Mouse (Mus musculus): ENCODE measurements around the gene Usp10.

The Usp10 gene

DNA sequence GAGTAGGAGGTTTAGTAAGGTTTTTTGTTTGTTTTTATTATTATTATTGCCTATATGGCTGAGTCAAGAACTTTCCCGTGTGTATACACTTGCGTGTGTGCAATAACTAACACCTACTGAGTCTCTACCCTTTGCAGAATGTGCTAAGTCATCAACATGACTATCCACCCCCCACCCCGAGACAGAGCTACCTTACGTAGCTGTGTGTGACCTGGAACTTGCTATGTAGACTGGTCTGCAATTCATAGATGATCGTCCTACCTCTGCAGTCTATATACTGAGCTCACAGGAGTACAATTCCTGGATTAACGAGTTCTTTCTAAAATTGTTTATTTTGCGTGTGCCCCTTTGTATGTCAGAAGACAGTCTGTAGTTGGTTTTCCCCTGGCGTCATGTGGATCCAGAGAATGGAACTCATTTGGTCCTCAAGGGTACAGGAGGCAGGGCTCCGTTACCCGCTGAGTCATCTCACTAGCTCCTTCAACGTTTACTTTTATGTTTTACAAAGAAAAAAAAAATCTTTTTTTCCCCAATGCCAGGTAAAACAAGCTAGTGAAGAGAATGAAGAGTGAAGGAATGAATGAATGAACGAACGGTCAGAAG lies at the start of gene Usp10:
Gene Usp10, plus strand, starts transcription at position 417 of the 603 bp plus-strand sequence.
- DNase-seq (ENCODE audit: low spot score) = no peak

DNA sequence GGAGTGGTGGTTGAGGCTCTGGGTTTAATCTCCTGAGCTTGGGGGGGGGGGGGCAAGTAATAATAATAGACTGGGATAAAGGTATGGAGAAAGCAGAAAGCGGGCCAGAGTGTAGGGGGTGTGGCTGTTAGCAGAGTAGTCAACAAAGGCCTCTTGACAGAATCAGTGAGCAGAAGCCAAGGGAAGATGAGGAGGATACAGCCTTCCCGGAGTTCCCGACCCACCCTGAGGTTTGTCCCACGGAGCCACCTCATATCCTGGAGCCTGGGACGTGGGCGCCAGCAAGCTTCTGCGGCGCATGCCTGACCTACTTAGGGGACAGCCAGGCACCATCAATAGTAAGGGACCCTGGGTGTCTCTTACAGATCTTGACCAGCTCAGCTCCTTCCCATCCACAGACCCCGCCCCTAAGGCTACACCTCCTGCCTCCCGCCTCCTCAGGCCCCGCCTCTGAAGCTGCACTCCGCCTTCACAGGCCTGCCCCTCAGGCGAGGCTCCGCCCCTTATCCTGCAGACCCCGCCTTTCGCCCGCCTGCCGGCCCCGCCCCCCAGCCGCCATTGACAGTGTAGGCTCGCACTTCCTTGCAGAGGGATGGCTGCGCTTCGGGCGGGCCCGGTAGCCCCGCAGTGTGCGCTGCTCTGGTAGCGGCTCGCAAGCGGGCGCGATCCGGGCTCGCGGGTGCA lies 48.3 kb upstream of the Usp10 start, which contains the start of gene Klhl36:
Gene Klhl36, plus strand, starts transcription at position 561 of the 684 bp plus-strand sequence.
- DNase-seq (ENCODE audit: low spot score) = peak; percentile 98

DNA sequence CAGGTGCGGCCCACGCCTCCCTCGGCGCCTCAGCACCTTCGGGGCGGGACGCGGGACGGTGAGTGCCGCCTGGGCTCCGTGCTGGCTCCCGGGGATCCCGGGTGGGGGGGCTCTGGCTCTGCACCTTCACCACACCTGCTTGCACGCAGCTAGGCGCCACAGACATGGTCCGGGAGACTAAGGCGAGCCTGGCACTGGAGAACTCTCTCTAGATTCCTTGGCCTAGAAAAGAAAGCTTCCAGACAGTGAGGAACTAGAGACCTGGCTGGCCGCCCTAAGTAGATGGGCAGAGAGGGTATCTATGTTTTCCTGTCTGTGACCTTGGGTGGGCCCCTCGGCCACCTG lies 47.8 kb upstream of the Usp10 start:
- no peak for DNase-seq (ENCODE audit: low spot score)

DNA sequence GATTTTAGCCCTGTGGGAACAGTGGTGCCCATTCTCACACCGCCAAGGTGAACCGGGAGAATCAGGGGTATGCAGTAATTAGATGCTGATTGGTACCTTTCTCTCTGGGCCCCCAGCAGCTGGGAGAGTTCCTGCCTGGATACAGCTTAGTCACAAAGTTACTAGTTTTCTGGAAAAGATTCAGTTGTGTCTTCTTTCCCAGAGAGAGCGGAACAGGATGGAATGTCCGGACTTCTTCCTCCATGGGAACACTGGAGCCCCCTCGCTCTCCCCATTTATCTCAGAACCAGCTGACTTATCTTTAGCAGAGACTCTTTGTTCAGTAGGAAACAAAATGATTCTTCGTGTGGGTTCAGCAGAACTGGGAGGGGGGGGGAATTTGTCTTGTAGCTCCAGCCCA lies 47.4 kb upstream of the Usp10 start:
- DNase-seq (ENCODE audit: low spot score) = no peak

DNA sequence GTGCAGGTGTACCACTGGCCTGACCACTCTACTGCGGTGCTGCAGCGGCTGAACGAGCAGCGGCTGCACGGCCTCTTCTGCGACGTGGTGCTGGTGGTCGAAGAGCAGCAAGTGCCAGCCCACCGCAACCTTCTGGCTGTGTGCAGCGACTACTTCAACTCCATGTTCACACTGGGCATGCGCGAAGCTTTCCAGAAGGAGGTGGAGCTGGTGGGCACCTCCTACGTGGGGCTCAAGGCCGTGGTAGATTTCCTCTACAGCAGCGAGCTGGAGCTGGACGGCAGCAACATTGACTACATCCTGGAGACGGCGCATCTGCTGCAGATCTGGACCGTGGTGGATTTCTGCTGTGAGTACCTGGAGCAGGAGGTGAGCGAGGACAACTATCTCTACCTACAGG lies 40.5 kb upstream of the Usp10 start:
- DNase-seq (ENCODE audit: low spot score) = no peak

DNA sequence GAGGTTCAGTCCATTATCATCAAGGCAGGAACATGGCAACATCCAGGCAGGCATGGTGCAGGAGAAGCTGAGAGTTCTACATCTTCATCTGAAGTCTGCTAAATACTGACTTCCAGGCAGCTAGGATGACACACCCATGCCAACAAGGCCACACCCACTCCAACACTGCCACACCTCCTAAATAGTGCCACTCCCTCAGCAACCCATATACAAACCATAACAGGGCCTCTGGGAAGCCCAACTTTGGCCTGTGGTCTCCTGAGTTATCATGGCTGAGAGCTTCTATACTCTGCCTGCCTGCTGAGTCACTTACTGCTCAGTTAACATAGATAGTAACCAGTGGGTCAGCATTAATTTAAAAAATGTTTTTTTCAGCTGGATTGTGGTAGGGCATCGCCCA lies 37.0 kb upstream of the Usp10 start:
- DNase-seq (ENCODE audit: low spot score) = no peak

DNA sequence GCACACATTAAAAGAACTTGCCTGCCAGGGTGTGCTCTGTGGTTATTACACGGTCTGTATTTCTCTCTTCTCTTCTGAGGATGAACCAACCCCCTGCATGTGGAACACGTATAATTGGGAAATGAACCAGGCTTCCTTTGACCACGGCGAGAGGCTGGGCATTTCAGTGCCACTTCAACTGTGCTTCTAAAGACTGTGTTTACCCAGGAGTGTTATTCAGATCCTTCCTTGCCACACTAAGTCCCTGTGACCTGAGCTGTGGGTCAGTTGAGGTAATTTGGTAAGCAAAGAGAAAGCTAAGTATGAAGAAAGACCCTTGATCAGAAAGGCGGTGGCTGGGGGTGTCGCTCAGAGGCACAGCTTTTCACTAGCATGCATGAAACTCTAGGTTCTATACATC lies 28.9 kb upstream of the Usp10 start:
- DNase-seq (ENCODE audit: low spot score) = no peak

DNA sequence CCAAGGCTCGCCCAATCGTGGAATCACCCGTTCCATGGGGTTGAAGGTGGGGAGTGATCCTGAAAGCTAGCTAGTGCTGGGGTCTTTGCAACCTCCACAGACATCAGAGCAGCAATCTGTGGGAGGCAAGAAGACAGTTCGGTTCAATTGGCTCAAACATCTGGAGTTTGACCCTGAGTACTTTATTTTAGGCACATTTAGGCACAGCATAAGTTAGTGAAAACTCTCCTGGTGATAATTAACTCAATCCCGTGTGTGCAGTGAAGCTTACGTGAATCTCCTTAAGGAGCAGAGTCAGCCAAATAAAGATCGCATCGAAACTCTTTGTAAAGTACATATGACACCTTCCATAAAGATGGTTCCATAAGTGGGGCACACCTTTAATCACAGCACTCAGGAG lies 28.2 kb upstream of the Usp10 start:
- no peak for DNase-seq (ENCODE audit: low spot score)

DNA sequence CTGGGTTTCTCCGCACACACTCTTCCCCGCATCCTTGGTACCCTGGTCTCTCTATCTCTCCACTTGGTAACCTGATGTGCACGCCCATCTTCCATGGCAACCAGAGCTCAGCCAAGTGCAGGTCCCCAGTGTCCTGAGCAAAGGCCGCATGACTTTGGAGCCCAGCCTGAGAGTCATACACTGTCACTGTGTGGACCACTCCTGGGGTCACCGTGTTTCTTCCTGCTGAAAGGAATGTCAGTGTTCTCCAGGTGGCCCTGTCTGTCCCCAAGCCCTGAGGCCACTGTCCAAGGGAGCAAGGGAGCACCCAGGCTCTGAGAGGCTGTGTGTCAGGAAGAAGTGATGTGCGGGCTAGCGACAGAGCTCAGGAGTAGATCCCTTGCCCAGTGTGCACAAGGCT lies 26.9 kb upstream of the Usp10 start:
- no peak for DNase-seq (ENCODE audit: low spot score)

DNA sequence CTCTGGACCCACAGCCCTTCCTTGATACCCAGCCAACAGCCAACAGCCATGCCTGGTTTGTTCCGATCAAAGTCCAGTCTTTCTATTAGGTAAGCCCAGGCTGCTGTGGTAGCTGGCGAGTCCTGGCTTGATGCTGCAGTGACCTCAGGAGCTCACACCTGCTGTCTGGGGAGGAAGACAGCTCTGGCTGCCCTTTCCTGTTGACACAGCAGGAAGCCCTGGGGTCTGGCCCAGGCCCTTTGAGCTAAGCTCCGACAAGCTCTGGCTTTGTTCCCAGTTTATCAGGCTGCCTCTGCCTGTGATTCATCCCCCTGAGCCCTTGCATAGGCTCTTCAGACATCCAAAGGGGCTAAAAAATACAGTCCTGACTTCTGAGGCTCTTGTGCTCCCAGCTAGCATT lies 24.5 kb upstream of the Usp10 start:
- peak; percentile 70 for DNase-seq (ENCODE audit: low spot score)

DNA sequence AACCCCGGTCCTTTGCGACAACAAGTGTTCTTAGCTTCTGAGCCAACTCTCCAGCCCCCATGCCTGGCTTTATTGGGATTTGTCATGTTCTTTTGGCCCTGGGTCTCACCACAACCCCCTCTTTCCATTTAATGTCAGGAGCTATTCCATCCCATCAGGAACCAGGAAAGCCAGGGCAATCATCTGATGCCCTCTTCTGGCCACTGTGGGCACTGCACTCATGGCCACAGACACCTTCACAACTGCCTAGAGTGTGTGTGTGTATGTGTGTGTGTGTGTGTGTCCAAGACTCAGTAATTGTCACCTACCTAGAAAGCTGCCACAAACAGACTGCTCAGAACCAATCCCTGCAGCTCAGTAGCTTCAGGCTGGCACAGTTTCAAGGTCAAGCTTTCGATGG lies 23.0 kb upstream of the Usp10 start:
- DNase-seq (ENCODE audit: low spot score) = peak; percentile 33

DNA sequence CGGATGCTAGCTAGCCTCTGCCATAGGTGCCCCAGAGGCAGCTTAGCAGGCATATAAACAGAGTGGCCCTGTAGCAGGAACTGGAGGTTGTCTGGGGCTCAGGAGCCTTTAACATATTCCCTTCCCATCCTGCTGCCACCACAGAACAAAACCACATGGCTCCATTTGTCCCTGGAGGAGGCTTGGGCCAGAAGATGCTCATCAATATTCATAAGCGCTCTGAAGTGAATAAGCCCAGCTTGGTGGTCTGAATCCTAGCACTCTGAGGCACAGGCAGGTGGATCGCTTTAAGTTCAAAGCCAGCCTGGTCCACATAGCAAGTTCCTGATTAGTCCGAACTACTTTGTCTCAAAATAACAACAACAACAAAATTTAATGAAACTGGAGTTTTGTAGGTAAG lies 22.1 kb upstream of the Usp10 start:
- DNase-seq (ENCODE audit: low spot score) = no peak

DNA sequence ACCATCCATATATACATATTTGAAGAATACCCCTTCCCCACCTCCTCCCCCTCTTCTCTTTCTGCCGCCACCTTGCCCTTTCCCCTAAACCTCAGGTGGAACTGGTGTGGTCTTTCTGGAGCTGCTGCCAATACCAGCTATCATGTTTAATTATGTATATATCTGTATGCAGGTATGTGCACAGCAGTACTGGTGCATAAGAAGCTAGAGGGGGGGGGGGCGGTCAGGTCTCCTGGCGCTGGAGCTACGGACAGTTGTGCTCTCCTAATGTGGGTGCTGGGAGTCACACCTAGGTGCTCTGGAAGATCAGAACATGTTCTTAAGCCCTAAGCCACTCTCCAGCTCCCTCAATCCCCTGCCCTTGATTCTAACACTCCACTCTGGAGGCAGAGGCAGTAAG lies 13.1 kb upstream of the Usp10 start:
- DNase-seq (ENCODE audit: low spot score) = no peak

DNA sequence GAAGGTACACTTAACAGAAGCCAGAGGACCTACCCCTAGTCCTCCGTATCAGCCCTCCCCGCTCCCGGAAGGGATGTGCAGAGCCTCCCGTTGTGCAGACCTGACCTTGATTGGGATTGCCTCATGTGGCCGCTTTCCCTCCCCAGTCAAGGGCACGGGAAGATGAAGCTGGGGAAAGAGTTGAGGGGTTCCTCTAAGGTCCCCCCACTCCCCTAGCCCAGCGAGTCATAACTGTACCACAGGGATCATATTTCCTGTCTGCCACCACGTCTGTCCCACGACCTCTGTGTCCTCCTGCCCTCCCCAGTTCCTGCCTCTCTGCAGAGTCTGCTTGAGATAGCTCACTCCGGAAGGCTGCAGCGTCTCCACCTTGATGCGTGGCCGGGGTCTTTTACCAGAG lies 12.2 kb upstream of the Usp10 start:
- DNase-seq (ENCODE audit: low spot score) = no peak

DNA sequence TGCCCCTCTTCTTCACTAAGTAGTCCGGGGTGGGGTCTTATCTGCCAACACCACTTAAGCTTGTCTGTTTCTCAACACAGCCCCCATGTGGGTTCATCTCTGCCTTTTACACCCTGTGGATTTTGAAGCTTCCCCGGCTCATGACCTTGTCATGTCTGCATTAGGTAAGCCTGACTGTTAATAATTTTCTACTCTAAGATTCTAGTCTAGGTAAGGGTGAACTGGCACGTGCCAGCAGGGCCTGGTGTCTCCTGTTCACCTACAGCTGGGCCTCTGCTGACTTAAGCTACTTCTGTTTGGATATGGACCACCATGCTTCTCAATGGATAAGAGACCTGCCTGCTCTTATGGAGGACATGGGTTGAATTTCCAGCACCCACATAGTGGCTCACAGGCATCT lies 8.8 kb upstream of the Usp10 start:
- no peak for DNase-seq (ENCODE audit: low spot score)

DNA sequence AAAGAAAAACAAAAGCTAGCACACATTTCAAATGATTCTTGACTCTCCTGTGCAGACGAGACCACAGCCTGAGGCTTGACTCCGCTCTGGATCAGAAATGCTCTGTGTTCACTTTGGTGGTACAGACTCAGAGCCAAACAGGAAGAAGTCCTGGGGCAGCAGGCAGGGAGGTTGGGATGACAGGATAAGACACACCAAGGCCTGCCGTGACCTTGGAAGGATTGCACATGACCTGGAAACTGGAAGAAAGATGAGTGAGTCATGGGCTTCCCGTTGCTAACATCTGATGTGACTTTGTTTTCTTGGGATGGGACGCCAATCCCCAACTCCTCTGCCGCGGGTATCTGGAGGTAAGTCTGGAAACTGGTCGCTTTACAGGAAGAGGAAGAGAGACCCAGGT lies 8.2 kb upstream of the Usp10 start:
- DNase-seq (ENCODE audit: low spot score) = no peak

DNA sequence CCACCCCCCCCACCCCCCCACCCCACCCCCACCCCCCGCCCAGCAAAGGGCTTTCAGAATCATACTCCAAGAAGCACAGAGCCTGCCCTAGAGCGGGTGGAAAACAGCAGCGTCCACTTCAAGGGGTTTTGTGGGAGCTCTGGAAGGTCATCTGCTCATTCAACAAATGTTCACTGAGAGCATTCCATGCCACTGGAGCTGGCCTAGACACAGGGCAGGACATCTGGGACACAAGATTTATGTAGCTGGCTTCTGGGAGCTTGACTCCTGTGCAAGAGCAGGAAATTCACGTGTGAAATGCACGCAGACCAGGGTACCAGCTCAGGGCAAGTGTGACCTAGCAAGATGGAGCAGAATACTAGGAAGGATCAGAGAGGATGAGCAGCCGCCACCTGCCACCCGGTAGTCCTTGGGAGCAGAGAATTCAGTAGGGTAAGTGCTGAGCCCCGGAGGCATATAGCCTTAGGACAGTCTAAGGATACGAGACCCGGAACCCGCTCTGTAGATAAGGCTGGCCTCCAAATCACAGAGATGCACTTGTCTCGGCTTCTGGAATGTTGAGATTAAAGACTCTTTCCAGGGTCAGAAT lies 5.7 kb upstream of the Usp10 start:
- no peak for DNase-seq (ENCODE audit: low spot score)

DNA sequence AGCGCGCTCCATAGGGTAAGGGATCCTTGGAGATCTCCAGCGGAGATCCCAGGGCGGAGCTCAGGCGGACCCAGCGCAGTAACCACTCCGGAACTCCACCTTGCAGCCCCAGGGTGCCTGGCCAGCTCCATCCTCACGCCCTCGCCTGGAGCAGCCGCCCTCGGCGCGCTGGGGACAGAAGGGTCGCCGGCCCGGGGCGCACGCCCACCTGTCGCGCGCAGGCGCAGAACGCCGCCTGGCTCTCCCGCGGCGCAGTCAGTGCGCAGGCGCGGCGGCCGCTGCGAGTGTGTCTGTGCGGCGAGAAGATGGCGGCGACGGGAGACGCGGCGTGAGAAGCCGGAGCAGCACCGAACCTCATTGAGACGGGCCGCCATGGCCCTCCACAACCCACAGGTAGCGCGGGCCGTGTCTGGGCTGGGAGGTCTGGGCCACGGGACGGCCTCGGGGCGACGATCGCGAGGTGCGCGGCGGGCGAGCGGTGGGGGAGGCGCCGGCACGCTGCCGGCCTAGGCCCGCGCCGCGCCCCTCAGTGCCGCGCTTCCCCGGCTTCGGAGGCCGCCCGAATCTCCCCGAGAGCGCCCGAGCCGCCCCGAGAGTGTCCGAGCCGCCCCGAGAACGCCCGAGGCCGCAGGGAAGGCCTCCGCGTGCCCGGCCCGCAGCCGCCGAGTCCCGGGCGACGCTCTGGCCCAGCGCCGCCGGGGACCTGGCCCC lies 542 bp downstream of the Usp10 start, which contains the start of gene Gm20388:
Gene Gm20388, plus strand, starts transcription at position 295 of the 711 bp plus-strand sequence.
- DNase-seq (ENCODE audit: low spot score) = peak; percentile 92

DNA sequence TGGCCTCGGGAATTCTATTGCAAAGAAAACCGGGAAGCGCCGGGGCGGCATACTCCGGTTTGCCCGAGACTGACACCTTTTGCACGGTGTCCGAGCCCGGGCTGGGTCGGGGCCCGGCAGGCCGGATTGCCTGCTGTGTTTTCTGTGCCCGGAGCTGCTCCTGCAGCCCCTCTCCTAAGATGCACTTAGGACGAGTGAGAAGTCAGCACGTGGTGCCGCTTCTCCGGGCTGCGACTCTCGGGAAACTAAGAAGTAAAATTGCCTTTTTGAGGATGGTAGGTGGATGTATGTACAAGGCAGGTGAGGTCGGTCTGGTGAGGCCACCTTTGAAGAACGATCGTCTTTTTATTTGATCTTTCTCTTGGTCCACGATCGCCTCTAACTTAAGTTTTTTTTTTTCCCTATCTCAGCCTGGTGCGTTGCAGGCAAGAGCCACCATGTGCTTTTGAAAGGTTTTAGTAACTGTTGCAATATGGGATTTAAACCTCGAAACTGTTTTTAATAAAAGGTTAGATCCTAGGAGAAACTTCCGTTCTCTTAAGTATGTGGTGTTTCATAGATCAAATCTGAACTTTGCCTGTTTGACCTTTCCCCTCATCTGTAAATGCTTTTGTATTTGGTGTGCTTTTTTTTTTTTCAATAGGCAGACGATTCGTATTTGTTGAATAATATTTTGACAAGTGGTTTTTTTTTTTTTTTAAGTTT lies 1.2 kb downstream of the Usp10 start:
- no peak for DNase-seq (ENCODE audit: low spot score)

DNA sequence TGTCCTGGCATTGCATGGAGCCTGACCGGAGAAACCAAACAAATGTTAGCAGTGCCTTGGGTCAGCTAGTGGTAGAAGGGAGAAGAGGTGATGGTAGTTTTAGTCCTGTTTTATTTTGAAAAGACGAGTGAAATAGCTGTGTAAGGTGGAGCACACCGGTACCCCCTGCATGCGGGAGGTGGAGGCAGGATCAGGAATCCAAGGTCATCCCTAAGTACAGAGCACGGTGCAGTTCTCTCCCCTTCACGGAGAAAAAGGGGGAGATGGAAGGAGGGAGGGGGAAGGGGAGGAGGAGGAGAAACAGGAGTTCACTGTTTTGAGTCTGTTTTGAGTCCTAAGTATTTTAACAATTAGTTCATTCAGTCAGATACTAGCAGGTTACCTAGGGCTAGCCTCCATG lies 2.5 kb downstream of the Usp10 start:
- DNase-seq (ENCODE audit: low spot score) = no peak

DNA sequence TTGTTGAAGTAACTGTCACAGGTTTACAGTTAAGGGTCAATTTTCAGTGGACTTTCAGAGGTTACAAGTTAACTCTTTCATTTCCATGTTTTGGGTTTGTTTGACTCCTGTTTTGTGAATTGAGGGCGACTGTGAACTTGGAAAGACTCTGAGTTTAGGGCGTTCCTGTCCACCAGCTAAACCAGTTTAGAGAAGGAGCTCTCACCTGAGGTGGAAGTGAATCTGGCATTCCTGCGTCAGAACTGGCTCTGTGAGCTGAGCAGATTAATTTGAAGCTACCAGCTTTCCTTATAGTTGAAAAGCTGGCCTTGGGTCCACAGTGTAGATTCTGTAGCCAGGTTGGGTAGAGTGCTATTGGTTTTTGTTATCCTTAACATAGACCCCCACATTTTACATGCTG lies 3.0 kb downstream of the Usp10 start:
- peak; percentile 37 for DNase-seq (ENCODE audit: low spot score)

DNA sequence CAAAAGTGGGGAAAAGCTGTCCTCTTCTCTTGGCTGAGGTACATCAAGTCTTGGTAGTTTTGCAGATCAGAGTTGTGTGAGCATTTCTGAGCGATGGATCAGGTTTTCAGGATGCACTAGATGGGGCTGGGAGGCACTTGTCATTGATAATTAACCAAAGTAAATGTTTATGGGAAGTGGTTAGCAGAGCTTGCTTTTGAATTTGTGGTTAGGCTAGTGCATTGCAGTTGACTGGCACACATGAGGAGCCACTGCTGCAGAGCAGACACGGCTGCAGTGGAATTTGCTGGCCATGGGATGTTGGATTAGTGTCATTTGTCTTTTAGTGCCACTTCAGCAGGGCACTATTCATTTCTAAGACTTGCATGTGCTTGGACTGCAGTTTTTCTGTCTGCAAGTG lies 4.0 kb downstream of the Usp10 start:
- no peak for DNase-seq (ENCODE audit: low spot score)

DNA sequence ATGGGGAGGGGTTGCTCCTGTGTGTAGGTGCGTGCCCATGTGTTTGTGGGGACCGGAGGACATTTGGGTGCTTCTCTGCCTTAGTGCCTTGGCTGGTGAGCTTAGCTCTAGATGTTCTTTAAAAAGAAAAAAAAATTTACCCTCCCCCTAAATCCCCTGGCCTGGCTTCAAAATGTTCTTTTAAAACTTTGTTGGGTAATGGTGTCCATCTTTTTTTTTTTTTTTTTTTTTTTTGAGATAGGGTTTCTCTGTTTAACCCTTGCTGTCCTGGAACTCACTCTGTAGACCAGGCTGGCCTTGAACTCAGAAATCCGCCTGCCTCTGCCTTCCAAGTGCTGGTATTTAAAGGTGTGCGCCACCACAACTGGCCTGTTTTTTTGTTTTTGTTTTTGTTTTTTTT lies 5.1 kb downstream of the Usp10 start:
- no peak for DNase-seq (ENCODE audit: low spot score)
